Mouse (Mus musculus) lung, postnatal 25 days (tissue): ENCODE measurements around the gene Zcchc17.

Source experiments
- DNase-seq: peaks from one replicate; pipeline ENCODE4 v3.0.0; 2022; ENCODE audit warnings: low spot score

Zcchc17 gene

GRCm38 (mm10) chr4:130283826-130284225 lies 75.9 kb downstream of the Zcchc17 start:
- peak; percentile 23 for DNase-seq

- no peak for DNase-seq
These were observed 76.9 kb downstream of the Zcchc17 start for GRCm38 (mm10) chr4:130282856-130283255.

- DNase-seq: no peak
These were observed 80.6 kb downstream of the Zcchc17 start, which contains the start of gene Serinc2 for GRCm38 (mm10) chr4:130279105-130279504. TSS of gene Serinc2 (minus strand) at chr4:130279205.

- DNase-seq: no peak
These were observed 83.1 kb downstream of the Zcchc17 start for GRCm38 (mm10) chr4:130276573-130277176.

GRCm38 (mm10) chr4:130275823-130276105 lies 84.0 kb downstream of the Zcchc17 start:
- DNase-seq: no peak

GRCm38 (mm10) chr4:130275016-130275822 lies 84.5 kb downstream of the Zcchc17 start:
- DNase-seq: peak; percentile 16

- DNase-seq: no peak
These were observed 85.3 kb downstream of the Zcchc17 start for GRCm38 (mm10) chr4:130274346-130275015.

GRCm38 (mm10) chr4:130273698-130274345 lies 85.9 kb downstream of the Zcchc17 start:
- no peak for DNase-seq

- no peak for DNase-seq
These were observed 89.0 kb downstream of the Zcchc17 start for GRCm38 (mm10) chr4:130270611-130271347.

- DNase-seq: no peak
These were observed 89.7 kb downstream of the Zcchc17 start for GRCm38 (mm10) chr4:130270089-130270488.

- DNase-seq: no peak
These were observed 91.0 kb downstream of the Zcchc17 start for GRCm38 (mm10) chr4:130268736-130269135.

- peak; percentile 26 for DNase-seq
These were observed 92.7 kb downstream of the Zcchc17 start for GRCm38 (mm10) chr4:130267069-130267468.

GRCm38 (mm10) chr4:130266601-130267000 lies 93.1 kb downstream of the Zcchc17 start:
- peak; percentile 5 for DNase-seq
